Comparison of ENCODE assay signal across 18 mouse cellular contexts in the genomic region with DNA sequence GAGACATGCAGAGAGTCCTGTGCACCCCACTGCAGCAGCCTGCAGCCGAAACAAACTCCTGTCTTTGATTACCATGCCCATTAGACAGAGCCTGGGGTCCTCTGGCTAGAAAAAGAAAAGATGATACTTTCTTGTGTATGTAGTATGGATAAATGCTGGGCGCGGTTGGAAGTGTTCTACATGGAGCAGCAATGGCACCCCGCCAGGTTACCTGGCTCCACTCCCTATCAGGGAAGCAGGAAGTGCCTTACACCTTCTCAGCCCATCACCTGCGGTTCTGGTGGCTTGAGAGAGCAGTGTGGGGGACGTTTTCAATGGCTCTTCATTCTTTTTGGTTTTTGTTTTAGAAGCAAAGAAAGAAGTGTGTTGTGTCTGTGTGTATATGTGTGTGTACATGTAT.
DNase-seq lines count a peak whose midpoint lies in the region; ATAC-seq and TF ChIP-seq lines count a peak whose summit lies in the region.
"Had no signal": no experiment of that assay in that cellular context is flagged by ENCODE, and none has a peak within 500 bp of the region (broad histone marks: within the 10 kb centered on the region; RNA-seq: fewer than 3 reads in every experiment).

No protein-coding gene starts in this region.

- no peak overlapping the region for H3K9ac ChIP-seq in stomach, postnatal 0 days (ENCODE audit: low read length)
- H3K9ac ChIP-seq: embryonic facial prominence, embryonic 13.5 days; forebrain, embryonic 12.5 days; heart, embryonic 15.5 days; hindbrain, embryonic 13.5 days had no signal

- H3K36me3 ChIP-seq in stomach, postnatal 0 days (ENCODE audit: control insufficient read depth, insufficient read depth, low read length), result no peaks in the 10 kb centered on the region
- H3K36me3 ChIP-seq: embryonic facial prominence, embryonic 13.5 days; forebrain, embryonic 12.5 days; heart, embryonic 15.5 days; hindbrain, embryonic 13.5 days had no signal

- H3K4me1 ChIP-seq in stomach, postnatal 0 days (replicated peaks; ENCODE audit: control insufficient read depth, insufficient read depth), result peaks cover 5% of the 10 kb centered on the region; the same call in 1 of the 2 replicates

- ATAC-seq in stomach, postnatal 0 days (ENCODE audit: low FRiP score, low TSS enrichment), result no peak
- ATAC-seq: forebrain, embryonic 16.5 days; hindbrain, postnatal 0 days had no signal

- no peak for TF ChIP-seq CTCF in stomach, postnatal 0 days (IDR thresholded peaks at IDR 0.05; ENCODE audit: low read depth)

- WGBS in large intestine, adult 2 months, result 45% methylated on average over 6 of the region's 6 CpGs
- WGBS in stomach, postnatal 0 days, result 66% methylated on average over 6 of the region's 6 CpGs

- H3K4me3 ChIP-seq in stomach, postnatal 0 days (ENCODE audit: low read depth, low read length), result no peak overlapping the region
- H3K4me3 ChIP-seq: embryonic facial prominence, embryonic 13.5 days; forebrain, embryonic 12.5 days; heart, adult 2 months; heart, embryonic 15.5 days; hindbrain, embryonic 13.5 days had no signal

- DNase-seq in cerebellum, postnatal 36 days, result peak; percentile 10 to 31
- DNase-seq in cerebellum, postnatal 4 days (ENCODE audit: low spot score in 2 of 2), result no peak
- DNase-seq in lung, postnatal 36 days, result peak; percentile 26
- no peak for DNase-seq in lung, postnatal 25 days (ENCODE audit: low spot score)
- peak; percentile 76 for DNase-seq in large intestine, adult 2 months (ENCODE audit: low read depth, low spot score)
- peak; percentile 82 for DNase-seq in stomach, postnatal 0 days (ENCODE audit: low spot score)
- DNase-seq: adrenal gland, adult 2 months; adrenal gland, postnatal 25 days; gastrocnemius, postnatal 14 days; heart, adult 2 months; heart, postnatal 14 days had no signal

- TF ChIP-seq EP300 in stomach, postnatal 0 days (optimal IDR thresholded peaks at IDR 0.05), result no peak

- H3K9me3 ChIP-seq in stomach, postnatal 0 days (ENCODE audit: control insufficient read depth, low read length), result no peaks in the 10 kb centered on the region
- H3K9me3 ChIP-seq: embryonic facial prominence, embryonic 13.5 days; forebrain, embryonic 12.5 days; heart, embryonic 15.5 days; hindbrain, embryonic 13.5 days had no signal

- H3K27ac ChIP-seq in stomach, postnatal 0 days (replicated peaks), result no peak overlapping the region
- H3K27ac ChIP-seq: embryonic facial prominence, embryonic 13.5 days; forebrain, embryonic 12.5 days; heart, adult 2 months; heart, embryonic 15.5 days; hindbrain, embryonic 13.5 days; hindbrain, postnatal 0 days had no signal

- no peaks in the 10 kb centered on the region for H3K27me3 ChIP-seq in stomach, postnatal 0 days (ENCODE audit: control insufficient read depth, insufficient read depth, low read length)
- H3K27me3 ChIP-seq: embryonic facial prominence, embryonic 13.5 days; heart, embryonic 15.5 days; hindbrain, embryonic 13.5 days had no signal

- H3K4me2 ChIP-seq in stomach, postnatal 0 days (replicated peaks; ENCODE audit: low read depth), result no peak overlapping the region
- H3K4me2 ChIP-seq: embryonic facial prominence, embryonic 13.5 days; forebrain, embryonic 12.5 days; heart, embryonic 11.5 days; heart, embryonic 15.5 days; hindbrain, embryonic 13.5 days had no signal

Comparison
In these comparisons a context has a peak if more than half of its experiments do, and no peak if none do; other contexts are left out.
1. DNase-seq: peak in cerebellum, postnatal 36 days (2 of 2), lung, postnatal 36 days (single experiment), large intestine, adult 2 months (single experiment) and stomach, postnatal 0 days (single experiment); none in cerebellum, postnatal 4 days (0 of 2) and lung, postnatal 25 days (single experiment).